Mouse (Mus musculus) retina, postnatal 1 day (tissue): ENCODE measurements around the gene Tbc1d30.

ENCODE experiments used
- DNase-seq: peaks from one replicate; pipeline ENCODE4 v3.0.0-alpha.2; 2012

The Tbc1d30 gene

DNA sequence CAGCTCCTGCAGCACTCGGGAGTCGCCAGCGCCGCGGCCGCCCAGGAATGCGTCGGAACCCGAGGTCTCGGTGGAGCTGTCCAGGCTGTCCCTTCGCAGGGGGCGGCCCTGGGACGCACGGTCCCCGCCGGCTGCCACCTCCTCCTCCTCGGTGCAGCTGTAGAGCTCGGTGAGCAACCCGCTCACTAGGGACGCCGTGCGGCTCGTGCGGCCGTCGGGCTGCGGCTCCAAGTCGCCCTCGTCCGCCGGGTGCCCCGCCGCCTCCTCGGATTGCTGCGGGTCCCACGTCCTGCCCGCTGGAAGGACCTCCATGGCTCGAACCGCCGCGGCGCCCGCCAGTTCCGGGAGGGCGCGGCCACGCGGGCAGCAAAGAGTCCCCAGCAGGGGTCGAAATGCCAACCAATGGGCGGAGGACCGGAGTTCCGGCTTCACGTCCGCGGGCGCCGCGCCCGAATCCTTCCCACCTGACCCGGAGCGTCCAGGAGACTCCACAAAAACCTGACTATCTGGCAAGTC is at the start of gene Tbc1d30:
Tbc1d30 (minus strand) TSS at position 213 of the 516 bp plus-strand sequence.
- peak; percentile 67 for DNase-seq

GRCm38 (mm10) chr10:121398599-121398998 is 47.5 kb upstream of the Tbc1d30 start:
- DNase-seq: no peak

- no peak for DNase-seq
Measured at GRCm38 (mm10) chr10:121395542-121396176, 44.6 kb upstream of the Tbc1d30 start.

- DNase-seq: no peak
Measured at GRCm38 (mm10) chr10:121394789-121395325, 43.8 kb upstream of the Tbc1d30 start.

DNA sequence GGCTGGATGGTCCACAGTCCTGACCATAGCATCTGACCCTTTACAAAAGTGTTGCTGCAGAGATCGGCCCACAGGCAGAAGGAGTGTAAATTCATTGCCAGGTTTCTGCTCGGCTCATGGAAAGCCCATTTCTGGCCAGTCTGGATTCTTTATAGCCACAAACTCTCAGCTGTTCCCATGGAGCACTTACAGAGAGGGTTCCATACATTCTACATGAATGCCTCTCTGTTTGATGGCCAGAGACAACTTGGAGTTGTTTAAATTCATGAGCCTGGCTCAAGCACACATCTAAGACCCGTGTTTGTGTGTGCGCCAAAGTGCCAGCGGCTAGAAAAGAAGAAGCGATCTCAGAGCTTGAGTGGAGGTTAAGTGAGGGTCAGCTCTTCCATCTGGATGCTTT is 43.2 kb upstream of the Tbc1d30 start:
- DNase-seq: no peak

- DNase-seq: no peak
Measured at GRCm38 (mm10) chr10:121391901-121392300, 40.8 kb upstream of the Tbc1d30 start.

- no peak for DNase-seq
Measured at GRCm38 (mm10) chr10:121390602-121391001, 39.5 kb upstream of the Tbc1d30 start.

GRCm38 (mm10) chr10:121386347-121386746 is 35.3 kb upstream of the Tbc1d30 start:
- DNase-seq: peak; percentile 56

DNA sequence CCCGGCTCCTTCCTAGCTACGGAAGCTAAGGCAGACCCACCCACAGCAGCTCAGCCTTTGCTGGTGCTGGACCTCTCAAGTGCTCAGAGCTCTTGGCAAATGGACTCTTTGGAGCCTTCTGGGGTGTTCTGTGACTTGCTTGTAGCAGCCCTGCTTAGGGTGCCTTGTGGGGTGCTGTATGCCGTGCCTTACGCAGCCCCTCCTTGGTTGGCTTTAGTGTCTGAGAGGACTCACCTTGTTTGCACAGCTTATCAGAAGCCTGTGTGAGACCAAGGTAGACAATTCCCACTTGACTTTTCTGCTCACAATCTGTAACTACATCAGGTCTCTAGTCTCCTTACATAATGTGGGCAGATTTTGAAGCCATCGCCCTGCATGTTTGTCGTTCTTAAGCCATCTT is 34.6 kb upstream of the Tbc1d30 start:
- DNase-seq: no peak

- DNase-seq: no peak
Measured at GRCm38 (mm10) chr10:121384710-121385109, 33.6 kb upstream of the Tbc1d30 start.

- no peak for DNase-seq
Measured at GRCm38 (mm10) chr10:121381280-121381679, 30.2 kb upstream of the Tbc1d30 start.

- DNase-seq: no peak
Measured at GRCm38 (mm10) chr10:121379387-121379786, 28.3 kb upstream of the Tbc1d30 start.

DNA sequence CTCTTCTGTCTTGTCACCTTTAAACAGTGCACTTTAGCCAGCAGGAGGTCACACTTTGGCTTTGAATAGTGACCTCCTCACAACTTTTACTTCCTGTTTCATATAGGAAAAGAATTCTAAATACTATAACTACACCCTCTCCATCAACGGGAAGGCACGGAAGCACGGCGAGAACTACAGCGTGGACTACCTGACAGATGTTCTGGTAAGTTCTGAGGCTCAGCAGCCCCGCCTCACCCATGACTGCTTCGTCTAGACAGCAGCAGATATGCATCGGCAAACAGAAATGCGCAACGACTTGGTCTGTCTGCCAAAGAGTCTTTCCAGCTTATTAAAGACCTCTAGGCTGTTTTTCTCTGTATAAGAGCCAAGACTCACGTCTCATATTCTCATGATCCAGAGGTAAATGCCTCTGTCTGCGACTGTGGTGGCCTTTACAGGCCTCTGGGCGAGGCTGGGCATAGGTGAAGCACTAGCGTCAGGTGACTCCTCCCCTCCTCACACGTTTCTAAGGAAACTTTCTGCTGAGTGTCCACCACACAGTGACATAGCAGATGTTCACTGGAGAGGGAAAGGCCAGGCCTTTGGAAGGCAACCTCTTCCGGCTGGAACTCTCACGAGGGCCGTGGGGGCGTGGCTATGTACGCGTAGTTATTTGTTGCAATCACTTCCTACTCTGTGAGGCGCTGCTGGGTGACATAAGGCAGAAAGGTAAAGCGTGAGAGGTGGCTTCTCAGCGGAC is 25.6 kb upstream of the Tbc1d30 start:
- DNase-seq: no peak

DNA sequence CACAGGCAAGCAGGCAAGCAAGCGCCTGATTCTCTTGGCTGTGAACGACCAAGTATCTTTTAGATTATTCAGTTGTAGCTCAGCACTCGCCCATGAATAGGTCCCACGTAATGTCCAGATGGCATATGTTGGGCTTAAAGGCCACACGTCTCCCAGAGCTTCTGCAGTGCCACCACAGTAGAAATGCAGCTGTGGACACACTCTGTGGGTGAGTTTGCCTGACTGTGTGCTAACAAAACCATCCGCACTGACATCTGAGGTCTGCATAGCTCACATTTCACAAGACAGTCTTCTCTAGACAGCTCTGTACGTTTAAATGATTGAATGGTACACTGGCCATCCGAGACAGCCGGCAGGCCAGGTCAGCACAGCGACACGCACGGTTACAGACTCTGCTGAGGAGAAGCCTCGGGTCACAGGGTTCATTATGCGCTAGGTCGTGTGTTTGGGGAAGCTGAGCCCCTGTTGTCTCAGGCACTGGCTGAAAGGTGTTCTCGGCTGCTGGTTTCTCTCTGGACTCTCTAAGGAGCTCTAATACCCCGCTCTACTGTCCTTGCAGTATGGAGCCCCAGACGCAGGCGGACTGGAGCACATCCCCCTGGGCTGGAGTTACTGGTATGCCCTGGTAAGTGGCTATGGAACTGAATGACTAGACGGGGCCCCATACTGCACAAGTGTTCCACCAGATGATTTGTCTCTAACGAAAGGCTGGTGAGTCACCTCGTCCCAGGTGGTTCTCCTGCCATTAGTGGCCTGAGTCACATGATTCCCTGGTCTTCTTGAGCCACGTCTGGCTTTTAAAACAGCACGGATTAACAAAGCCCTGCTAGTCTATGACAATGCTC is 24.8 kb upstream of the Tbc1d30 start:
- no peak for DNase-seq

DNA sequence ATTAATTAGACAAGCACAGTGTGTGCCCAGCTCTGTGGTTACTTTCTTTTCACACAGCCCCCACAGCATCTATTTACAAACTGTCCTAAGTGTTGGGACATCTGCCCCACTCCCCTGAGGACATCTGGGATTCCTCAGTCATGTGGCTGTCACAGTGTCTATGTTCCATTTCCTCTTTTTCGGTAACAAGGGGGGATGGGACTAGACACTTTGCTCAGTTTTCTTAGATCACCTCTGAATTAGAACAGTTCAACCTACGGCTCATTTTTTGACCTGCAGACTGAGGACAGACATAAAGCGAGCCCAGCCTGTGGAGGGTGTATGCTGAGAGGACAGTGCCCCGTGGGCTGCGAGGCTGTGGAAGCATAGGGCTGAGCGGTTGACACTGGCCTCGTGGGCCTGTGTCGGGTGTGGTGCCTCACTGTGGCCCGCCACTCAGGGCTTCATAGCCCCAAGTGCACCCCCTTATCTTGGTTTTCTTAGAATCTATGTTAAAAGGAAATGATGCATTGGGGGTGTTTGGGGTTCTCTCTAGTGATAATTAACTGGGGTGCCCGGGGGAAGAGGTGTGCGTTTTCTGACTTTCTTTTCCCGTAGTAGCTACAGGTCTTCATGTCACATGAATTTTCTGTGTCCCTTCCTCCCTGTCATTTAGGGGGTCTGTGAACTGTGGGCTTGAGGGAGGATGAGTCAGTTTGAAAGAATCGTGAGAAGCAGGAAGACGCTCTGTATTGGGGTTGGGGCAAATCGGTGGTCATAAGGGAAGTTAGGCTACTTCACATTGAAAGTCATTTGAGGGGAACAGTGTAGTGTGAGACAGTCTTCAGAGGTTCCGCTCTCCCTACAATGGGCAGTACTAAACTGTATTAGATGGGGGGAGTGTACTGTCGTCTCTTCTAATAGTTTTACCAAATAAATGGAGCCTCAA is 23.9 kb upstream of the Tbc1d30 start:
- DNase-seq: no peak

GRCm38 (mm10) chr10:121374013-121374412 is 22.9 kb upstream of the Tbc1d30 start:
- no peak for DNase-seq

- DNase-seq: peak; percentile 19
Measured at GRCm38 (mm10) chr10:121370777-121371176, 19.7 kb upstream of the Tbc1d30 start.

- peak; percentile 72 for DNase-seq
Measured at GRCm38 (mm10) chr10:121368783-121369465, 17.8 kb upstream of the Tbc1d30 start.

DNA sequence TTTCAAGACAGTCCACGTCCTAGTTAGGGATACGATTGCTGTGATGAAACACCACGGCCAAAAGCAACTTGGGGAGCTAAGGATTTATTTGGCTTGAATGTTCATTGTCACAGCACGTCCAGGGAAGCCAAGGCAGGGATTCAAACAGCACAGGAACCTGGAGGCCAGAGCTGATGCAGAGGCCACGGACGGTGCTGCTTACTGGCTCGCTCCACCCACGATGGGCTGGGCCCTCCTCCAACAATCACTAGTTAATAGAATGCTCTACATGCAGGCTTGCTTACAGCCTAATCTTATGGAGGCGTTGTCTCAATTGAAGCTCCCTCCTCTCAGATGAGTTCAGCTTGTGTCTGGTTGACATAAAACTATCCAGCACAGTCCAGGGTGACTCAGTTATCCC is 16.7 kb upstream of the Tbc1d30 start:
- no peak for DNase-seq

DNA sequence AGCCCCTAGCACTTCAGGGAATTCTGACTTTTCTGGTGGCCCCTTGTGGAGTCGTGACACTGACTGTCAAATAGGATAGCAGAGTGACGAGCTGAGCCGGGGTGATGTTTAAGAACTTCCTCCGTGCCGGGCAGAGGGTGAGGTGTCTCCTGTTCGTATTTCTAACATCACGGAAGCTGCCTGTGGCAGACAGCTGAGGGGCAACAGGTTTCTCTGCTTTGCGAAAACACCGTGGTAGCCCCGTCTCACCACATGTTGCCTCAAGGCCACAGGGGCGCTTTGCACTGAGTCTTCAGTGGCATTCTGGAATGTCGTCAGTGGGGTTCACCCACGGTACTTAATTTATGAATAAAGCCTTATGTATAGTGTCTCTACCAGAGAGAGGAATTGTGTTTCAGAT is 16.2 kb upstream of the Tbc1d30 start:
- DNase-seq: no peak

DNA sequence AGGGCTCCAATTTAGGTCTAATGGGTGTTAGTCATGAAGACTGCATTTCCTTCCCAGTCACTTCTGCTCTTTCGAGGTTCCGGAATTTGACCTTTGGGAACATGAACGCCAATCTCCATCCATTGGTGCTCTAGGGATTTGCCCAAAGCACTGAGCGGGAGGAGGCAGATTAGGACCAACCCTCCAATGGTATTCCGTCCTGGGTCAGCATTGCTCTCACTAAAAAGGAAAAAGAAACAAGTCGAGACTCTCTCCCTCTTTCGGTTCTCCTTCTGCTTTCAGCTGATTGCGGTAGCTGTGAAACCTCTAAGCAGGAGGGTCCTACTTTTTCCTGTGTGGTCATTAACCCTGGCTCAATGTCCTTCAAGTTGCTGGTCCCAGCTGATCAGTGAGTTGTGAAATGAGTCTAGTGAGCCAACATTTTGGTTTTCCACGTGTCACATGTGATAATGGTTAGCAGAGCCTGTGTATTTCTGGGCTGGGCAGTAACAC is 14.7 kb upstream of the Tbc1d30 start:
- peak; percentile 23 for DNase-seq
